Mouse (Mus musculus): ENCODE measurements at regions not wholly inside any gene's neighbourhood (a gene's known extent, or its start where the extent isn't known, plus 50 kb on each side); places are given as distances from the start of the nearest gene placed in this dataset.

GRCm38 (mm10) chr6:94957990-94958389, 159.1 kb upstream of the Kbtbd8 start:
- DNase-seq (ENCODE audit: low spot score in 2 of 2), result peak in 1 of 2 experiments; percentile 18

- DNase-seq (ENCODE audit: low spot score in 2 of 2), result no peak
Observed at GRCm38 (mm10) chr6:94957172-94957668, 159.8 kb upstream of the Kbtbd8 start.

GRCm38 (mm10) chr6:94954580-94954979, 162.5 kb upstream of the Kbtbd8 start:
- DNase-seq (ENCODE audit: low spot score in 2 of 2), result no peak

GRCm38 (mm10) chr6:94953658-94954057, 163.4 kb upstream of the Kbtbd8 start:
- DNase-seq (ENCODE audit: low spot score in 2 of 2), result no peak

GRCm38 (mm10) chr6:94951971-94952768, 164.9 kb upstream of the Kbtbd8 start:
- DNase-seq (ENCODE audit: low spot score in 2 of 2), result no peak

GRCm38 (mm10) chr6:94950944-94951343, 166.1 kb upstream of the Kbtbd8 start:
- no peak for DNase-seq (ENCODE audit: low spot score in 2 of 2)

- no peak for DNase-seq (ENCODE audit: low spot score in 2 of 2)
Observed at GRCm38 (mm10) chr6:94950319-94950718, 166.7 kb upstream of the Kbtbd8 start.

GRCm38 (mm10) chr6:94946352-94946900, 170.6 kb upstream of the Kbtbd8 start:
- no peak for DNase-seq (ENCODE audit: low spot score in 2 of 2)

- DNase-seq (ENCODE audit: low spot score in 2 of 2), result no peak
Observed at GRCm38 (mm10) chr6:94945715-94946114, 171.3 kb upstream of the Kbtbd8 start.

GRCm38 (mm10) chr6:94944196-94944595, 172.8 kb upstream of the Kbtbd8 start:
- DNase-seq (ENCODE audit: low spot score in 2 of 2), result no peak

GRCm38 (mm10) chr6:94938949-94939348, 178.1 kb upstream of the Kbtbd8 start:
- no peak for DNase-seq (ENCODE audit: low spot score in 2 of 2)

- no peak for DNase-seq (ENCODE audit: low spot score in 2 of 2)
Observed at GRCm38 (mm10) chr6:94936206-94936605, 180.8 kb upstream of the Kbtbd8 start.

- no peak for DNase-seq (ENCODE audit: low spot score in 2 of 2)
Observed at GRCm38 (mm10) chr6:94935706-94936105, 181.3 kb upstream of the Kbtbd8 start.

- DNase-seq (ENCODE audit: low spot score in 2 of 2), result no peak
Observed at GRCm38 (mm10) chr6:94927811-94928210, 189.2 kb upstream of the Kbtbd8 start.

GRCm38 (mm10) chr6:94926652-94927211, 190.3 kb upstream of the Kbtbd8 start:
- DNase-seq (ENCODE audit: low spot score in 2 of 2), result no peak

- no peak for DNase-seq (ENCODE audit: low spot score in 2 of 2)
Observed at GRCm38 (mm10) chr6:94925408-94925807, 191.6 kb upstream of the Kbtbd8 start.

GRCm38 (mm10) chr6:94924338-94925039, 192.6 kb upstream of the Kbtbd8 start:
- no peak for DNase-seq (ENCODE audit: low spot score in 2 of 2)

GRCm38 (mm10) chr6:94921741-94922140, 195.3 kb upstream of the Kbtbd8 start:
- DNase-seq (ENCODE audit: low spot score in 2 of 2), result no peak

- no peak for DNase-seq (ENCODE audit: low spot score in 2 of 2)
Observed at GRCm38 (mm10) chr6:94920770-94921169, 196.3 kb upstream of the Kbtbd8 start.

- no peak for DNase-seq (ENCODE audit: low spot score in 2 of 2)
Observed at GRCm38 (mm10) chr6:94919194-94919743, 197.8 kb upstream of the Kbtbd8 start.

- no peak for DNase-seq (ENCODE audit: low spot score in 2 of 2)
Observed at GRCm38 (mm10) chr6:94915842-94916620, 201.0 kb upstream of the Kbtbd8 start.
